Mouse (Mus musculus): Measurements from ENCODE around the gene Txn1. TPM values are rescaled to one million over a fixed set of nuclear protein-coding genes. Genes with fewer than 3 reads are reported as not detected.

Txn1 gene
- polyA plus RNA-seq, 1 experiment from 2014 or later, result 261 TPM

- Histone ChIP-seq H3K9ac (replicated peaks; ENCODE audit: low read depth, low read length) (no peak overlapping the region), H3K36me3 (ENCODE audit: control insufficient read depth, insufficient read depth) (no peaks in the 10 kb centered on the region), H3K4me2 (ENCODE audit: low read length) (no peak overlapping the region), H3K27me3 (replicated peaks; ENCODE audit: control insufficient read depth, insufficient read depth, low read length) (no peaks in the 10 kb centered on the region), H3K27ac (ENCODE audit: low read length) (no peak overlapping the region), H3K9me3 (ENCODE audit: control insufficient read depth, low read length) (no peaks in the 10 kb centered on the region), H3K4me1 (replicated peaks; ENCODE audit: control insufficient read depth, insufficient read depth, low read length) (no peaks in the 10 kb centered on the region), H3K4me3 (replicated peaks; ENCODE audit: low read length) (no peak overlapping the region)
- no peak for ATAC-seq
- 77% methylated on average over 6 of the region's 6 CpGs for WGBS
Measured at GRCm38 (mm10) chr4:57924556-57925071, 31.6 kb downstream of the Txn1 start.

DNA sequence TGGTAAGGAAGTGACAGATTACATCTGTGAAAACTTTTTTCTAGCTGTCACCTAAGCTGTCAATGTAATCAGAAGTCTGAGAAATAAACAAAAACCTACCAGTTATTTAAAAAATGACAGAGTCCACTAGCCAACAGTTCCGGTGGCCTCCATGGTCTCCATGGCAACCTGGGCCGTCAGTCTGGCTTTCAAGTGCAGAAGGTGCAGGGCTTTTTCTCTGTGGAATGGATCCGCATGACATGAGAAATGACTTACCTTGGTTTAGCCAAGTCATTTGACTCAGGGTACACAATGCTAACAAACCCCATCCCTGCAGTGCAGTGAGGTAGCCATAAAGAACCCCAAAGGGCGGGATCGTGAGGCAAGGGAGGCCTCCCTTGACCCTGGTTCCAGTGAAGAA is 34.0 kb downstream of the Txn1 start:
- no peak overlapping the region for H3K27ac ChIP-seq (ENCODE audit: low read length)
- no peaks in the 10 kb centered on the region for H3K27me3 ChIP-seq (replicated peaks; ENCODE audit: control insufficient read depth, insufficient read depth, low read length)
- no peak overlapping the region for H3K4me2 ChIP-seq (ENCODE audit: low read length)
- H3K9ac ChIP-seq (replicated peaks; ENCODE audit: low read depth, low read length), result no peak overlapping the region
- H3K4me1 ChIP-seq (replicated peaks; ENCODE audit: control insufficient read depth, insufficient read depth, low read length), result no peaks in the 10 kb centered on the region
- whole genome bisulfite sequencing, result 42% methylated on average over 5 of the region's 5 CpGs
- no peaks in the 10 kb centered on the region for H3K9me3 ChIP-seq (ENCODE audit: control insufficient read depth, low read length)
- no peaks in the 10 kb centered on the region for H3K36me3 ChIP-seq (ENCODE audit: control insufficient read depth, insufficient read depth)
- no peak for ATAC-seq
- no peak overlapping the region for H3K4me3 ChIP-seq (replicated peaks; ENCODE audit: low read length)

- WGBS, result 70% methylated on average over 1 of the region's 1 CpGs
- no peak for ATAC-seq
- Histone ChIP-seq H3K4me3 (replicated peaks; ENCODE audit: low read length) (no peak overlapping the region), H3K4me2 (ENCODE audit: low read length) (no peak overlapping the region), H3K4me1 (replicated peaks; ENCODE audit: control insufficient read depth, insufficient read depth, low read length) (peaks cover 2% of the 10 kb centered on the region; the same call in 1 of the 2 replicates), H3K9ac (replicated peaks; ENCODE audit: low read depth, low read length) (no peak overlapping the region), H3K27me3 (replicated peaks; ENCODE audit: control insufficient read depth, insufficient read depth, low read length) (no peaks in the 10 kb centered on the region), H3K27ac (ENCODE audit: low read length) (no peak overlapping the region), H3K9me3 (ENCODE audit: control insufficient read depth, low read length) (no peaks in the 10 kb centered on the region), H3K36me3 (ENCODE audit: control insufficient read depth, insufficient read depth) (no peaks in the 10 kb centered on the region)
Measured at GRCm38 (mm10) chr4:57920522-57920921, 35.7 kb downstream of the Txn1 start.

DNA sequence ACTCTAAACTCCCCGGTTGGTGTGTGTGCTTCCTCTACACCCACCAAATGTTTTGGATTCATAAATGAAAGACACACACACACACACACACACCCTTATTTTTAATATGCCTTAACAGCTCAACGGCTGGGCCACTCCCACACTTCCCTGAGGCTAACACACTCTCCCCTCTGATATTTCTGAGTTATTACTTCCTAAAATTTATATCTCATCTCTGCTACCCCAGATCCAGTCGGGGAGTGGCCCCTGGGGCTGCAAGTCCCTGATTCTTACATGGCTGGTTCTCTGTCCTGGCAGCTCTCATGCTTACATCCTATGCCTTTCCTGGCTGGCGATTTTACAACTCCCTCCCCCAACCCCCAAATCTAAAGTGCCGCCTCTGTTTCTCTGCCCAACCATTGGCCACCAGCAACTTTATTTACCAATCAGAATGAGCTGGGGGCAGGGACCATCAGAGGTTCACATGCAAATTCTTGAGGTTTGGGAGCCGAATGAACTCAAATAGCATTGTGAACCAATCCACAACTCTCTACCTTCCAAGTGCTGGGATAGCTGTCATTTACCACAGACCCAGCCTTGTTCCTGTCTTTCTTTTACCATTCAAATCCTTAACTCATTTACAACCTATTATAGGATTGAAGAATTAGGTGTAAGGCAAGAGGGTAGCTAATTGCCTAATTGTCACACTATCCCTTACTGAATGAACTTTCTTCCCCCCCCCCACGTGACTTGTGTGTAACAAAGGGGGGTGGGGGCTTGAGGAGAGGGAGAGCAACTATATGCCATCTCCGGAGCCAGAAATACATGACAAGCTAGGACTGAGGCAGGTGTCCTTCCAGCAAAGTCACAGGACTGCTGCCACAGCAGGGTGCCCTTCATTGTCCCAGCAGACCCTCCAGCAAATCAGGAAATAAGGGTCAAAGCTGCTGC is 36.5 kb downstream of the Txn1 start:
- Histone ChIP-seq H3K4me1 (replicated peaks; ENCODE audit: control insufficient read depth, insufficient read depth, low read length) (peaks cover 2% of the 10 kb centered on the region; the same call in 1 of the 2 replicates), H3K27me3 (replicated peaks; ENCODE audit: control insufficient read depth, insufficient read depth, low read length) (no peaks in the 10 kb centered on the region), H3K4me3 (replicated peaks; ENCODE audit: low read length) (no peak overlapping the region), H3K4me2 (ENCODE audit: low read length) (no peak overlapping the region), H3K9me3 (ENCODE audit: control insufficient read depth, low read length) (no peaks in the 10 kb centered on the region), H3K9ac (replicated peaks; ENCODE audit: low read depth, low read length) (no peak overlapping the region), H3K27ac (ENCODE audit: low read length) (no peak overlapping the region), H3K36me3 (ENCODE audit: control insufficient read depth, insufficient read depth) (no peaks in the 10 kb centered on the region)
- 11% methylated on average over 8 of the region's 8 CpGs for WGBS
- peak; percentile 51 for ATAC-seq

GRCm38 (mm10) chr4:57916711-57917110 is 39.5 kb downstream of the Txn1 start:
- Histone ChIP-seq H3K9me3 (ENCODE audit: control insufficient read depth, low read length) (peaks cover 3% of the 10 kb centered on the region; the same call in 1 of the 2 replicates), H3K27ac (ENCODE audit: low read length) (no peak overlapping the region), H3K9ac (replicated peaks; ENCODE audit: low read depth, low read length) (no peak overlapping the region), H3K36me3 (ENCODE audit: control insufficient read depth, insufficient read depth) (no peaks in the 10 kb centered on the region), H3K4me2 (ENCODE audit: low read length) (no peak overlapping the region), H3K4me3 (replicated peaks; ENCODE audit: low read length) (no peak overlapping the region), H3K4me1 (replicated peaks; ENCODE audit: control insufficient read depth, insufficient read depth, low read length) (peaks cover 2% of the 10 kb centered on the region; the same call in 1 of the 2 replicates), H3K27me3 (replicated peaks; ENCODE audit: control insufficient read depth, insufficient read depth, low read length) (no peaks in the 10 kb centered on the region)
- WGBS, result 71% methylated on average over 4 of the region's 4 CpGs
- ATAC-seq, result no peak

DNA sequence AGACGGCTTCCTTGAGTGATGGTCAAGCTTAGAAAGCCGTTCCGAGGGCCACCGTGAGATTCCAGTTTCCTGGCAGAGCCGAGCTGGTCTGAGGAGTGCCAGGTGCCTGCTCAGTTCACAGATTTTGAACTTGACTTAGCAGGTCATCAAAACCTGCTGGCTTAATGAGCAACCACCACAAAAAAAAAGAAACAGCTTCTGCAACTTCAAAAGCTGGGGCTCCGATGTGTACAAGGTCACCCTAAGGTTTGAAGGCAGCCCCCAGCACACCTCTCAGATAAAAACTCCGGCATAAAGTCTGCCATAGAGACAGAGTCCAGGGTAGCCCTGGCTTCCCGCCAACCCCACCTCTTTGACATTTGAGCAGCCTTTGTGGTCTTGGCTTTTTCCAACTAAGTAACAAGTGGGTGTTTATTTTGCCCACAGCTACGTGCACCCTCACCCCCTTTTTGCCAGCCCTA is 40.0 kb downstream of the Txn1 start, which contains the start of gene D630039A03Rik:
D630039A03Rik (minus strand) TSS at position 97 of the 461 bp plus-strand sequence.
- Histone ChIP-seq H3K9me3 (ENCODE audit: control insufficient read depth, low read length) (peaks cover 3% of the 10 kb centered on the region; the same call in 1 of the 2 replicates), H3K4me2 (ENCODE audit: low read length) (no peak within 1 kb of the TSS), H3K27ac (ENCODE audit: low read length) (no peak within 1 kb of the TSS), H3K4me1 (replicated peaks; ENCODE audit: control insufficient read depth, insufficient read depth, low read length) (peaks cover 2% of the 10 kb centered on the region; the same call in 1 of the 2 replicates), H3K36me3 (ENCODE audit: control insufficient read depth, insufficient read depth) (no peaks in the 10 kb centered on the region), H3K4me3 (replicated peaks; ENCODE audit: low read length) (no peak within 1 kb of the TSS), H3K27me3 (replicated peaks; ENCODE audit: control insufficient read depth, insufficient read depth, low read length) (no peaks in the 10 kb centered on the region), H3K9ac (replicated peaks; ENCODE audit: low read depth, low read length) (no peak within 1 kb of the TSS)
- ATAC-seq, result no peak
- WGBS, result 30% methylated on average over 9 of the region's 9 CpGs

- Histone ChIP-seq H3K4me3 (replicated peaks; ENCODE audit: low read length) (no peak overlapping the region), H3K4me2 (ENCODE audit: low read length) (no peak overlapping the region), H3K9ac (replicated peaks; ENCODE audit: low read depth, low read length) (no peak overlapping the region), H3K27me3 (replicated peaks; ENCODE audit: control insufficient read depth, insufficient read depth, low read length) (no peaks in the 10 kb centered on the region), H3K9me3 (ENCODE audit: control insufficient read depth, low read length) (peaks cover 3% of the 10 kb centered on the region; the same call in 1 of the 2 replicates), H3K4me1 (replicated peaks; ENCODE audit: control insufficient read depth, insufficient read depth, low read length) (peaks cover 2% of the 10 kb centered on the region; the same call in 1 of the 2 replicates), H3K36me3 (ENCODE audit: control insufficient read depth, insufficient read depth) (no peaks in the 10 kb centered on the region), H3K27ac (ENCODE audit: low read length) (no peak overlapping the region)
- peak; percentile 35; the same call in 1 of the 2 replicates for ATAC-seq
- 42% methylated on average over 17 of the region's 17 CpGs for WGBS
Measured at GRCm38 (mm10) chr4:57915216-57915965, 40.8 kb downstream of the Txn1 start.

- Histone ChIP-seq H3K4me3 (replicated peaks; ENCODE audit: low read length) (no peak overlapping the region), H3K9ac (replicated peaks; ENCODE audit: low read depth, low read length) (no peak overlapping the region), H3K9me3 (ENCODE audit: control insufficient read depth, low read length) (peaks cover 3% of the 10 kb centered on the region; the same call in 1 of the 2 replicates), H3K4me2 (ENCODE audit: low read length) (no peak overlapping the region), H3K27me3 (replicated peaks; ENCODE audit: control insufficient read depth, insufficient read depth, low read length) (no peaks in the 10 kb centered on the region), H3K27ac (ENCODE audit: low read length) (no peak overlapping the region), H3K36me3 (ENCODE audit: control insufficient read depth, insufficient read depth) (no peaks in the 10 kb centered on the region), H3K4me1 (replicated peaks; ENCODE audit: control insufficient read depth, insufficient read depth, low read length) (peaks cover 2% of the 10 kb centered on the region; the same call in 1 of the 2 replicates)
- 77% methylated on average over 9 of the region's 10 CpGs for WGBS
- ATAC-seq, result no peak
Measured at GRCm38 (mm10) chr4:57914193-57915190, 41.7 kb downstream of the Txn1 start.
